Mouse (Mus musculus): ENCODE results near the gene Rp9. TPM values are rescaled to one million over a fixed set of nuclear protein-coding genes. Genes with fewer than 3 reads are reported as not detected.

Gene Rp9
- polyA plus RNA-seq, 1 experiment from 2014 or later: 51.1 TPM

GRCm38 (mm10) chr9:22366221-22366620 lies 103.3 kb downstream of the Rp9 start:
- whole genome bisulfite sequencing: 96% methylated on average over 2 of the region's 2 CpGs
- no peaks in the 10 kb centered on the region for H3K4me1 ChIP-seq (ENCODE audit: control insufficient read depth in 2 of 2, insufficient read depth in 2 of 2, low read length in 2 of 2)
- no peak for ATAC-seq (ENCODE audit: insufficient number of reproducible peaks, insufficient read depth, low FRiP score, low read depth)

More at GRCm38 (mm10) chr9:22366221-22366620, 103.3 kb downstream of the Rp9 start:
- peaks cover 94% of the 10 kb centered on the region for H3K36me3 ChIP-seq (ENCODE audit: control insufficient read depth, insufficient read depth, low read length)
- no peak overlapping the region for H3K27ac ChIP-seq (replicated peaks in 1 of 2; ENCODE audit: control insufficient read depth in 1 of 2, insufficient read depth in 1 of 2, low read depth in 2 of 2, low read length in 2 of 2)
- no peak overlapping the region for H3K4me2 ChIP-seq (ENCODE audit: low read length)
- no peaks in the 10 kb centered on the region for H3K9me3 ChIP-seq (ENCODE audit: control insufficient read depth, low read length)
- H3K4me3 ChIP-seq (ENCODE audit: control insufficient read depth in 1 of 2, insufficient read depth in 1 of 2, low read depth in 1 of 2, low read length in 2 of 2): no peak overlapping the region
- H3K27me3 ChIP-seq (ENCODE audit: control insufficient read depth, insufficient read depth, low read length): no peaks in the 10 kb centered on the region
- no peak overlapping the region for H3K9ac ChIP-seq (ENCODE audit: low read length)

Other genes with a start within 250 kb of the Rp9 start
- 23.1 and 25.3 TPM in 2 replicates for gene Zfp809, start 244.0 kb downstream of the Rp9 start, polyA plus RNA-seq (2014; fragmentation: Nextera tagmentation; extraction: Ambion mirVana)
- 4.0 and 4.9 TPM in 2 replicates for gene Zfp599, start 209.8 kb downstream of the Rp9 start, polyA plus RNA-seq (2014; fragmentation: Nextera tagmentation; extraction: Ambion mirVana)
- 16.4 and 16.7 TPM in 2 replicates for gene Zfp810, start 162.1 kb downstream of the Rp9 start, polyA plus RNA-seq (2014; fragmentation: Nextera tagmentation; extraction: Ambion mirVana)
- gene Anln, start 80.6 kb downstream of the Rp9 start, polyA plus RNA-seq (2014; fragmentation: Nextera tagmentation; extraction: Ambion mirVana): 57.6 and 62.0 TPM in 2 replicates
- 1.9 and 2.2 TPM in 2 replicates for gene 9530077C05Rik, start 58.2 kb downstream of the Rp9 start, polyA plus RNA-seq (2014; fragmentation: Nextera tagmentation; extraction: Ambion mirVana)
- gene Gm17545, start 15.5 kb downstream of the Rp9 start, polyA plus RNA-seq (2014; fragmentation: Nextera tagmentation; extraction: Ambion mirVana): not detected in 2 replicates
- gene Bbs9, start 6.0 kb upstream of the Rp9 start, polyA plus RNA-seq (2014; fragmentation: Nextera tagmentation; extraction: Ambion mirVana): 6.4 and 11.6 TPM in 2 replicates

All from heart, embryonic 14.5 days (tissue).